Mouse (Mus musculus) MEL (cell line): ENCODE measurements around the gene Kcnn1. TPM values are rescaled to one million over a fixed set of nuclear protein-coding genes. Genes with fewer than 3 reads are reported as not detected.

Experiments
- DNase-seq: peaks from one replicate; pipeline ENCODE4 v3.0.0; 2011; ENCODE audit warnings: low read depth, low spot score
- H3K27ac ChIP-seq: 2 replicates; pipeline ENCODE4 v1.5.1; 2012; ENCODE audit warnings: low read depth, mild to moderate bottlenecking, control low read depth, low read length, moderate library complexity; ENCODE audit not compliant: control insufficient read depth
- H3K27me3 ChIP-seq, 2 experiments: fragments of 150-350 bp in 1 of 2; sonication (generic) in 1 of 2; 2 replicates each; pipeline ENCODE4 v1.6.1; 2012; ENCODE audit warnings: low read length in 2 of 2, mild to moderate bottlenecking in 2 of 2, improper control_type of control experiment in 1 of 2, moderate library complexity in 1 of 2; ENCODE audit not compliant: insufficient read depth in 2 of 2, control insufficient read depth in 1 of 2
- H3K36me3 ChIP-seq, 2 experiments: 2 replicates each; pipeline ENCODE4 v1.6.1; 2012 to 2014; ENCODE audit warnings: low read length in 2 of 2, improper control_type of control experiment in 1 of 2, inconsistent platforms in 1 of 2, mild to moderate bottlenecking in 1 of 2; ENCODE audit not compliant: insufficient read depth in 2 of 2, control insufficient read depth in 1 of 2
- H3K4me1 ChIP-seq, 2 experiments: fragments of 150-350 bp in 1 of 2; sonication (generic) in 1 of 2; 2 replicates each; pipeline ENCODE4 v1.6.1; 2012; ENCODE audit warnings: low read length in 2 of 2, improper control_type of control experiment in 1 of 2, mild to moderate bottlenecking in 1 of 2; ENCODE audit not compliant: insufficient read depth in 2 of 2, control insufficient read depth in 1 of 2
- H3K4me3 ChIP-seq, 2 experiments: fragments of 150-350 bp in 1 of 2; sonication (generic) in 1 of 2; 2 replicates each; pipeline ENCODE4 v1.5.1; 2012; ENCODE audit warnings: low read depth in 2 of 2, low read length in 2 of 2, mild to moderate bottlenecking in 2 of 2, moderate library complexity in 2 of 2, control low read depth in 1 of 2, improper control_type of control experiment in 1 of 2; ENCODE audit not compliant: control insufficient read depth in 1 of 2, insufficient read depth in 1 of 2
- H3K79me2 ChIP-seq: 2 replicates; pipeline ENCODE4 v1.6.1; 2012; ENCODE audit warnings: mild to moderate bottlenecking, low read length, moderate library complexity; ENCODE audit not compliant: control insufficient read depth, poor library complexity, insufficient read depth
- H3K9ac ChIP-seq: 2 replicates; pipeline ENCODE4 v1.6.1; 2012; ENCODE audit warnings: low read depth, mild to moderate bottlenecking, control low read depth, low read length, moderate library complexity; ENCODE audit not compliant: control insufficient read depth, poor library complexity, severe bottlenecking
- H3K9me3 ChIP-seq: fragments of 150-350 bp; sonication (generic); replicated peaks from 2 replicates; pipeline ENCODE4 v1.6.1; 2012; ENCODE audit warnings: mild to moderate bottlenecking, low read length, improper control_type of control experiment, moderate library complexity; ENCODE audit not compliant: insufficient read depth
- CHD1 ChIP-seq: IDR thresholded peaks from 2 replicates; pipeline ENCODE4 v1.6.1; 2012; ENCODE audit warnings: low read depth, mild to moderate bottlenecking, inconsistent platforms, low read length, improper control_type of control experiment
- CHD2 ChIP-seq: IDR thresholded peaks from 2 replicates; pipeline ENCODE4 v1.6.1; 2011; ENCODE audit warnings: low read length, improper control_type of control experiment
- CTCF ChIP-seq, 3 experiments: IDR thresholded peaks in 2 of 3; conservative IDR thresholded peaks in 1 of 3; 2 replicates each; pipeline ENCODE4 v1.5.1; 2011 to 2012; ENCODE audit warnings: low read length in 3 of 3, low read depth in 2 of 3, mild to moderate bottlenecking in 2 of 3, improper control_type of control experiment in 1 of 3, inconsistent platforms in 1 of 3, mixed read lengths in 1 of 3, moderate library complexity in 1 of 3; ENCODE audit not compliant: control insufficient read depth in 1 of 3, insufficient read depth in 1 of 3, poor library complexity in 1 of 3, severe bottlenecking in 1 of 3
- E2F4 ChIP-seq: IDR thresholded peaks from 2 replicates; pipeline ENCODE4 v1.6.1; 2011; ENCODE audit warnings: low read depth, low read length, improper control_type of control experiment, borderline replicate concordance
- EP300 ChIP-seq, 2 experiments: IDR thresholded peaks; 2 replicates each; pipeline ENCODE4 v1.6.1; 2011; ENCODE audit warnings: improper control_type of control experiment in 2 of 2, low read length in 2 of 2, low read depth in 1 of 2, mild to moderate bottlenecking in 1 of 2
- ETS1 ChIP-seq: IDR thresholded peaks from 2 replicates; pipeline ENCODE4 v1.6.1; 2012; ENCODE audit warnings: low read depth, mild to moderate bottlenecking, inconsistent platforms, low read length, improper control_type of control experiment, moderate library complexity
- GABPA ChIP-seq: IDR thresholded peaks from 2 replicates; pipeline ENCODE4 v1.6.1; 2012; ENCODE audit warnings: low read depth, mild to moderate bottlenecking, inconsistent platforms, low read length, improper control_type of control experiment, moderate library complexity
- GATA1 ChIP-seq: IDR thresholded peaks from 2 replicates; pipeline ENCODE4 v1.6.1; 2011; ENCODE audit warnings: low read depth, low read length, improper control_type of control experiment
- HCFC1 ChIP-seq: IDR thresholded peaks from 2 replicates; pipeline ENCODE4 v1.6.1; 2012; ENCODE audit warnings: low read depth, mild to moderate bottlenecking, inconsistent platforms, low read length, improper control_type of control experiment, moderate library complexity
- JUND ChIP-seq: IDR thresholded peaks from 2 replicates; pipeline ENCODE4 v1.6.1; 2011; ENCODE audit warnings: low read depth, mild to moderate bottlenecking, improper control_type of control experiment, low read length
- KAT2A ChIP-seq: conservative IDR thresholded peaks from 2 replicates; pipeline ENCODE4 v1.6.1; 2012; ENCODE audit warnings: low read depth, low read length, improper control_type of control experiment, inconsistent platforms
- MAFK ChIP-seq: IDR thresholded peaks from 2 replicates; pipeline ENCODE4 v1.6.1; 2011; ENCODE audit warnings: low read depth, mild to moderate bottlenecking, low read length, improper control_type of control experiment, borderline replicate concordance
- MAX ChIP-seq: IDR thresholded peaks from 2 replicates; pipeline ENCODE4 v1.6.1; 2011; ENCODE audit warnings: low read length, improper control_type of control experiment
- MAZ ChIP-seq: IDR thresholded peaks from 2 replicates; pipeline ENCODE4 v1.6.1; 2012; ENCODE audit warnings: low read depth, mild to moderate bottlenecking, inconsistent platforms, low read length, improper control_type of control experiment
- MEF2A ChIP-seq: IDR thresholded peaks from 2 replicates; pipeline ENCODE4 v1.6.1; 2014; ENCODE audit warnings: low read depth, mild to moderate bottlenecking, inconsistent platforms, low read length, improper control_type of control experiment; ENCODE audit not compliant: poor library complexity, insufficient replicate concordance, severe bottlenecking; ENCODE audit errors: extremely low read depth
- MXI1 ChIP-seq: IDR thresholded peaks from 2 replicates; pipeline ENCODE4 v1.6.1; 2011; ENCODE audit warnings: mild to moderate bottlenecking, low read depth, low read length, improper control_type of control experiment
- MYB ChIP-seq: IDR thresholded peaks from 2 replicates; pipeline ENCODE4 v1.6.1; 2011; ENCODE audit warnings: mild to moderate bottlenecking, low read depth, low read length, improper control_type of control experiment
- NRF1 ChIP-seq: IDR thresholded peaks from 2 replicates; pipeline ENCODE4 v1.6.1; 2014; ENCODE audit warnings: low read depth, mild to moderate bottlenecking, inconsistent platforms, low read length, improper control_type of control experiment, moderate library complexity; ENCODE audit not compliant: poor library complexity, insufficient read depth, severe bottlenecking
- POLR2A ChIP-seq, 2 experiments: IDR thresholded peaks; 2 replicates each; pipeline ENCODE4 v1.6.1; 2011 to 2012; ENCODE audit warnings: low read length in 2 of 2, mild to moderate bottlenecking in 2 of 2, control low read depth in 1 of 2, improper control_type of control experiment in 1 of 2, low read depth in 1 of 2, moderate library complexity in 1 of 2; ENCODE audit not compliant: control insufficient read depth in 1 of 2, insufficient read depth in 1 of 2, poor library complexity in 1 of 2
- POLR2AphosphoS2 ChIP-seq: IDR thresholded peaks from 2 replicates; pipeline ENCODE4 v1.6.1; 2011; ENCODE audit warnings: low read length, improper control_type of control experiment
- POLR2AphosphoS5 ChIP-seq: IDR thresholded peaks from 2 replicates; pipeline ENCODE4 v1.6.1; 2012; ENCODE audit warnings: low read depth, borderline replicate concordance, mild to moderate bottlenecking, inconsistent platforms, low read length, moderate library complexity, mixed read lengths
- SIN3A ChIP-seq: IDR thresholded peaks from 2 replicates; pipeline ENCODE4 v1.6.1; 2012; ENCODE audit warnings: low read length, improper control_type of control experiment, inconsistent platforms
- TAL1 ChIP-seq: IDR thresholded peaks from 2 replicates; pipeline ENCODE4 v1.6.1; 2012; ENCODE audit warnings: mild to moderate bottlenecking, inconsistent platforms, low read length, moderate library complexity, mixed read lengths
- TCF12 ChIP-seq: IDR thresholded peaks from 2 replicates; pipeline ENCODE4 v1.6.1; 2014; ENCODE audit warnings: low read depth, mild to moderate bottlenecking, inconsistent platforms, low read length, improper control_type of control experiment, moderate library complexity
- UBTF ChIP-seq: IDR thresholded peaks from 2 replicates; pipeline ENCODE4 v1.6.1; 2012; ENCODE audit warnings: low read depth, mild to moderate bottlenecking, inconsistent platforms, low read length, improper control_type of control experiment, moderate library complexity, borderline replicate concordance; ENCODE audit not compliant: insufficient read depth
- ZC3H11A ChIP-seq: IDR thresholded peaks from 2 replicates; pipeline ENCODE4 v1.6.1; 2012; ENCODE audit warnings: low read depth, mild to moderate bottlenecking, inconsistent platforms, low read length, improper control_type of control experiment
- ZKSCAN1 ChIP-seq: IDR thresholded peaks from 2 replicates; pipeline ENCODE4 v1.6.1; 2012; ENCODE audit warnings: low read depth, mild to moderate bottlenecking, inconsistent platforms, low read length, improper control_type of control experiment, moderate library complexity
- ZMIZ1 ChIP-seq: IDR thresholded peaks from 2 replicates; pipeline ENCODE4 v1.6.1; 2012; ENCODE audit warnings: low read depth, mild to moderate bottlenecking, inconsistent platforms, low read length, improper control_type of control experiment, moderate library complexity
- ZNF384 ChIP-seq: IDR thresholded peaks from 2 replicates; pipeline ENCODE4 v1.6.1; 2012; ENCODE audit warnings: low read depth, mild to moderate bottlenecking, inconsistent platforms, low read length, improper control_type of control experiment
- polyA plus RNA-seq, 2 experiments: library from polyadenylated mRNA; stranded (reverse) in 1 of 2; unstranded in 1 of 2; fragments of >175 nt in 1 of 2; fragments of >200 nt in 1 of 2; gene quantifications; 2 replicates each; pipeline versions ENCODE4 v1.2.1 to v1.2.4; 2012; ENCODE audit warnings: low replicate concordance in 2 of 2, low read depth in 1 of 2; ENCODE audit not compliant: insufficient read length in 2 of 2, insufficient read depth in 1 of 2, missing spikeins in 1 of 2
- total RNA-seq: library from RNA; depleted of rRNA; stranded (reverse); fragments of 300-350 nt; gene quantifications from 2 replicates; pipeline ENCODE4 v1.2.3, GENCODE M21; 2012

Gene Kcnn1
- total and polyA plus RNA-seq, 3 experiments = 8.9 to 10.7 TPM; not detected in 1

GRCm38 (mm10) chr8:70839408-70840351, 23.4 kb downstream of the Kcnn1 start, which contains the start of gene Arrdc2 (continued):
- TF ChIP-seq MAZ = peak; percentile 82
- no peak for TF ChIP-seq CHD1
- peak; percentile 100 for TF ChIP-seq ZMIZ1
- peak; percentile 95 for TF ChIP-seq ZNF384
- peak; percentile 95 to 99 for TF ChIP-seq POLR2A (IDR thresholded peaks at IDR 0.05; ENCODE audit: control insufficient read depth in 1 of 2, insufficient read depth in 1 of 2, low read depth in 1 of 2, low read length in 2 of 2, poor library complexity in 1 of 2)
- no peak for TF ChIP-seq JUND
- no peak for TF ChIP-seq EP300 (IDR thresholded peaks at IDR 0.05; ENCODE audit: low read depth in 1 of 2, low read length in 2 of 2)

DNA sequence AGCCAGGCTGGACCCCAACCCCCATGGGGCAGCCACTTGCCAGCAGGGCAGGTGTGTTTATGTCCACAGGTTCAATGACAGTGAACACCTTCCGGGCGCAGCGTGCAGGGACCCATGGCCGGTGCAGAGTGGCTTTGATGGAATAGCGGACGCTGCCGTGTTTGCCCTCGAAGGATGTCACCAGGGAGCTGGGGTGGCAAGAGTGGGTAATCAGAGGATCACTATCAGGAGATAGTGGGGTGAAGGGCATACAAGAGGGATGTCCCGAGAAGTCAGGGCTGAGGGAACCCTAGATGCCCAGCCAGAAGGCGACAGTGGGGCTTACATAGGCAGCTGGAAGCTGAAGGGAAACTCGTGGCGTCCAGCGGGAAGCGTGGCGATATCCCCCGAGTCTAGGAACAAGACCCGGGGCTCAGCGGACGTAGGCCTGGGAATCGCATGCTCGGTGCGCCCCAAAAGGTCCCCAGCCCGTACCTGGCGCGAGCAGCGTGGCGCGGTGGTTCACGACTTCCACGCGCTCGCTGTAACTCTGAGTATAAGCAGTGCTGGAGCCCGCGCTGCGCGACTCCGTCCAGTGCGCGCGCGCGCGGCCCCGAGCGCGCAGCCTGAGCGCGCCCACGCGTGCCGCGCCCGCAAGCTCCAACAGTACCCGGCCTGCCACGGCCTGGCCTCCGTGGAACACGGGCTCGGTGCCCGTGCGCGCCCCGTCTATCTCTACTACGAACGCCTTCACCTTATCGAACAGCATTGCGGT, 24.2 kb downstream of the Kcnn1 start:
- H3K27me3 ChIP-seq = no peaks in the 10 kb centered on the region
- H3K4me3 ChIP-seq = peak overlapping the region; percentile 65 to 73
- no peaks in the 10 kb centered on the region for H3K9me3 ChIP-seq
- peak overlapping the region; percentile 87 for H3K9ac ChIP-seq
- H3K79me2 ChIP-seq = no peaks in the 10 kb centered on the region; the same call in 1 of the 2 replicates
- no peak for DNase-seq
- H3K36me3 ChIP-seq = peaks cover 0 to 11% of the 10 kb centered on the region in 2 experiments; a peak in 2 of 4 replicates
- H3K27ac ChIP-seq = peak overlapping the region; percentile 91
- H3K4me1 ChIP-seq = peaks cover 0 to 7% of the 10 kb centered on the region in 2 experiments; a peak in 1 of 4 replicates
- TF ChIP-seq POLR2A (IDR thresholded peaks at IDR 0.05; ENCODE audit: control insufficient read depth in 1 of 2, insufficient read depth in 1 of 2, low read depth in 1 of 2, low read length in 2 of 2, poor library complexity in 1 of 2) (no peak), E2F4 (0 out of 2 replicates have a peak, but pooled peaks have one; percentile 44), JUND (no peak), POLR2AphosphoS5 (no peak), MAX (peak; percentile 55; the same call in 1 of the 2 replicates), CTCF (IDR thresholded peaks at IDR 0.05 in 2 of 3, conservative IDR thresholded peaks at IDR 0.05 in 1 of 3; ENCODE audit: control insufficient read depth in 1 of 3, insufficient read depth in 1 of 3, low read depth in 2 of 3, low read length in 3 of 3, poor library complexity in 1 of 3, severe bottlenecking in 1 of 3) (peak in 2 of 3 experiments; percentile 12 to 13; a peak in 1 of 6 replicates), EP300 (IDR thresholded peaks at IDR 0.05; ENCODE audit: low read depth in 1 of 2, low read length in 2 of 2) (0 out of 4 replicates have a peak, but pooled peaks of 1 of the 2 experiments have one; percentile 7), ZKSCAN1 (no peak), GATA1 (no peak), TCF12 (0 out of 2 replicates have a peak, but pooled peaks have one; percentile 21), MEF2A (no peak), UBTF (no peak), GABPA (no peak), ZNF384 (no peak), ZC3H11A (no peak), MXI1 (no peak; the same call in none of the 2 replicates), HCFC1 (0 out of 2 replicates have a peak, but pooled peaks have one; percentile 16), SIN3A (no peak; the same call in 1 of the 2 replicates), CHD2 (no peak), ETS1 (no peak), POLR2AphosphoS2 (no peak), MYB (no peak), MAFK (no peak), NRF1 (peak; percentile 56; the same call in 1 of the 2 replicates), KAT2A (no peak), TAL1 (no peak)
